Mouse (Mus musculus) cerebellum, postnatal 10 days (tissue): ENCODE data around the gene Eml3.

Source experiments
- DNase-seq, 2 experiments: peaks; one replicate each; pipeline ENCODE4 v3.0.0; 2021; ENCODE audit warnings: mixed read lengths in 2 of 2

The Eml3 gene

DNA sequence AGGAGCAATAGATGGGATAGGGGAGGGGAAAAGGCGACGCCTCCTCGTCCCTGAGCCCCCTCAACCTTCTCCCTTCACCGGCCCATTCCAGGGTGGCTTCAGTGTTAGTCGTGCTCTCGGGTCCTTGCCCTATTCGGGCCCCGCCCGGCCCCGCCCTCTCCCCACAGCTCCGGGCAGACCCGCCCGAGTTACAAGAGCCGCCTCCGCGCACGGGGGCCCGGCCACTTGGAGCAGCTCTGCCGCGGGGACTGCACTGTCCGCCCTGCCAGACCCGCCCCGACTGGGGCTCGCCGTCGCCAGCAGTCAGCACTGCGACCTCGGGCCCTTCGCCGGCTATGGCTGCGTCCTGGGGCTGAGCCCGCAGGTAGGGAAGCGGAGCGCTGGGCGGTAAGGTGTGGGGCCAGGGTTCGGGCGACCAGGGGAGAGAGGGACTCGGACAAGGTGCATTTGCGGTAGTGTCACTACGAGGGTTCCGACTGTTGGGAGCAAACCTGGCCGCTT, 59.8 kb downstream of the Eml3 start, which contains the start of gene Ahnak:
TSS of gene Ahnak (plus strand) at position 219 of the 501 bp plus-strand sequence.
- peak; percentile 49 to 55 for DNase-seq

DNA sequence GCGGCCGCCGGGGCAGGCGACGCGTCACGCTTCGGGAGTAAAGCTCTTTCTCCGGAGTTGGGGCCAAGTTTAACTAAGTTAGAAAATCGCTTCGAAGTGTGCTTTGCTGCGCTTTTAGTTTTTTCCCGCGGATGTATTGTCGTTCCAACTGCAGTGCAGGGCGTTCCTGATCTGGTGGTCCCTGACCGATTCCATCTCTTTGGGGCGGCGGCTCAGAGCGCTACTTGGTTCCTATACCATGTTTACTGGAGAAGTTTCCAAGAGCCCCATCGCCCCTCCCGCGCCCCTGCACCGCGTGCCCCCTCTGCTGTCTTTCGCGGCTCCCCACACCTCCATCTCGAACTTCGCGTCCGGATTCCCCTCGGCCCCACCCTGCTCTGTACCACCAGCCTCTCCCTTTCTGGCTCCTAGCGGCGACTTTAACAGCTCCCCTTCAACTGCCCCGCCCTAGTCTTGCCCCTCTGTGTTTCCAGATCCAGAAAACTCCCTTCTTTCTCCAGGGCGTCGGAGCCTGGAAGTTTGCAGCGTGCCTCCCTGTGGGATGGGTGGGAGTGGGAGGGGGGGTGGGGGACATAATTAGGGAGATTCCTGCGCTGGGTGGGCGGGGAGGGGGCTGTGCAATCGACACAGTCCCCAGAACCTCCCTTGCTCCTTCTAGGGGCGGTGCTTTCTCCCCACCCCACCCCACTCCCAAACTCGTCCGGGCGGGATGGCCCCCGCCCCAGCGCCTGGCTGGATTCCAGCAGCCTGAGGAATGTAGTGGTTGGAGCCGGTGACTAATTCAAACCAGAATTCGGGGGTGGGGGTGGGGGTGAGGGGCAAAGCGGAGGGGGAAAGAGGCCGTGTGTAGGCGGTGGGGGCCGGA, 60.4 kb downstream of the Eml3 start:
- peak; percentile 45 to 53 for DNase-seq

DNA sequence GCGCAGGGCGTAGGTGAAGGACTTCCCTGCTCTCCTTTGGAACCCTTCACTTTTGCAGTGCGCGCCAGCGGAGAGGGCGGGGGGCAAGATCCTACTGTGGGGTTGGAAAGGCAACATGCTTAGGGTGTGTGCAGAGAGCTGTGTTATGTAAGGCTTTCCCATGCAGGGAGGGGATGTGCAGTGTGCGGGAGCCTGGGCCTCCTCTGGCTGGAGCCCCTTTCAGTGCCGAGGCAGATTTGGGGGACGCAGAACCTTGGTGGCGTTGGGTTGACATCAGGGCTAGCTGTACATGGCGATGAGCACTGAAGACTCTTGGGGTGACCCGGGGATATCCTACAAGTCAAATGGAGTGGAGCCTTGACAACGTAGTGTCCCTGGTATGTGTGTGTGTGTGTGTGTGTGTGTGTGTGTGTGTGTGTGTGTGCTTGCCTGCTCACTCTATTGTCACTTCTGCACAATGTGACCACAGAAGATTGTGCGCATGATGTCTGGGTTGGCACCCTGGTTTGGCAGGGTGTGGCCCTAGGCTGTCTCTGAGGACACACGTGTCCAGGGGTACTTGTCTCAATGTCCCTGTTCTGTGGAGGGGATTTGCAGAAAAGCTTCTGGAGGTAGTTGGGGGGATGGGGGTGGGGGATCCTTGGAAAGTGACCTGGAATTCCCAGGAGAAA, 61.2 kb downstream of the Eml3 start:
- peak in 1 of 2 experiments; percentile 29 for DNase-seq
